Mouse (Mus musculus): ENCODE data around the gene Nme7. TPM values are rescaled to one million over a fixed set of nuclear protein-coding genes. Genes with fewer than 3 reads are reported as not detected.

The Nme7 gene
- polyA plus RNA-seq (2015; fragmentation: Nextera tagmentation; extraction: Ambion mirVana) = 14.8 and 15.8 TPM in 2 replicates

DNA sequence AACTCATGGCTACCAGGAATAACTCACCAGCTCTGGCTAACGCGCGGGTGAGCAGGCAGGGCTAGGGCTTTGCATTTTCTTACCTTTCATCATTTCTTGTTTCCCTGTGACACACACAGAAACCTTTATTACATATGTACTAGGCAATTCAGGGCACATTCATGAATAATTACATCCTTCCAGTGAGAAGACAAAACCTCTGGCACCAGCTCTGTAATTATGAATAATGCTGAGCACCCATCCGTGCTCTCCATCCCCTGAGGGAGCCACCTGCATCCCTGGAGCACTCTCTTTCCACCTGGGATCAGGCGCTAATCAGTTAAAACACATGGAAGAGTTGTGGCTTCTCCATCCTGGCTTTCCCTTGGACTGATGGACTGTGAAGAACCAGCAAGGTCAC is at the start of gene Nme7:
Gene Nme7, plus strand, starts transcription at position 301 of the 400 bp plus-strand sequence.

DNA sequence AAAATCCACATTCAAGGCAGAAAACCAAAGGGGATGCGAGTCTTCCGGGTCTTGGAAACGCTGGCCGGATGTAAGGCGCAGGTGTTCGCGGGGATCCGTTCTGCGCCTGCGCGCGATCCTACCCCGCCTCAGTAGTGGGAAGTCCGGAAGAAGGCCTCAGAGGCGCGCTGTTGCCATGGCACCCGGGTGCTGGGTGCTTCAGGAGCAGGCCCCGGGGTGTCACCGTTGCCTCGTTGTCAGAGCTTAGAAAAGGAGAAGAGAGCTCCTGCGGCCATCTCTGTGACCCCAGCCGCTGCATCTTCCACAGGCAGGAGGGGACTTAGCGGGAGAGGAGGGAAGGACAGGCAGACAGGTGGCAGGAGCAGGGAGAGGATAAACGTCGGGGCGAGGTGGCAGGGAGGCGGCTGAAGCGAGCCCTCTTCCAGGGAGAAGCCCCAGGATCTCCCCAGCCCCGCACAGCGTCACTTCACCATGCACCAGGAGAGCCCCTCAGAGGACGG is 28.4 kb upstream of the Nme7 start, which contains the start of gene Ccdc181:
Gene Ccdc181, plus strand, starts transcription at position 131 of the 500 bp plus-strand sequence.

DNA sequence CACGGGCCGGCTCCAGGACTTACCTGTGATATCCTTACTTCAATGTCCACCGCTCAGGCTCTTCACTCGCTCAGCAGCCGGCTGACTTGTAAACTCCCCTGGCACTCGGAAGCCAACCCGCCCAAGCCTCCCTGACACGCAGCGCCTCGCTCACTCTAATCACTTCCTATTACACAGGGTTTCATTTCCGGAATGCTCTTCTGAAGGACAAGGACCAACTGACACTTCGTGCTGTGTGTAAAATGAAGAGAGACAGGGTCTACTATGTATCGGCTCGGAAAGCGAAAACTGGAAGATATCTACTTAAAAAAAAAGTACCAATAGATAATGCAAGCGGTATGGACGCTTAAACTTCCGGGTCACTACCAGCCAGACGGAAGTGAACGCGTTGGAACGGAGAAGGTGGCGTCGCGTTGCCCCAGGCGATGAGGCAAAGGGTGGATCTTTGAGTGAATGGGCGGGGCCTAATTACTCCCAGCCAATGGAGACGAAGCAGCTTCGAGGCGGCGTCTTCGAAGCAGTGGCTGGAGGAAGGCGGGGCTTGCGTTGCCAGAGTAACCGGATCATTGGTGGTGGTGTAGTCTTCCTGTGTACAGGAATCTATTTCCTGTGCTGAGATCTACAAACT is 3.3 kb downstream of the Nme7 start, which contains the start of gene Blzf1:
Gene Blzf1, minus strand, starts transcription at position 366 of the 628 bp plus-strand sequence.

DNA sequence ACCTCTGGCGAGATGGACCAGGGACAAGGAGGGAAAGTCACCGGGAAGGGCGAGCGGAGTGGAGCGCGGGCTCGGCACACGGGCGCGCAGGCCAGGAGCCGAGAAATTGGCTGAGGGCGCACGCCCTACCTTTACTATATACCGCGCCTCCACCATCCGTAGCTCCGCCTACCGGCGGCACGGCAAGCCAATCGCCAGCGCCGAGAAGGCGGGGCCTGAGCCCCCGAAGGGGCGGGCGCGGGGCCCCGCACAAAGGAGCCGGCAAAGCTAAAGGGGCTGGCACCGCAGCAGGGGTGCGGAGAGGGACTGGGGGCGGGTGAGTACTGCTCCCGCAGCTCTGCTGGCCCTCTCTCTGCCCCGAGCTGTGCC is 154.3 kb downstream of the Nme7 start, which contains the start of gene Atp1b1:
Gene Atp1b1, minus strand, starts transcription at position 111 of the 369 bp plus-strand sequence.

Other genes with a start within 250 kb of the Nme7 start
- gene Sell, start 242.1 kb upstream of the Nme7 start, polyA plus RNA-seq (2015; fragmentation: Nextera tagmentation; extraction: Ambion mirVana) = 26.5 and 35.1 TPM in 2 replicates
- gene Selp, start 188.9 kb upstream of the Nme7 start, polyA plus RNA-seq (2015; fragmentation: Nextera tagmentation; extraction: Ambion mirVana) = 1.2 and 1.4 TPM in 2 replicates
- gene F5, start 152.3 kb upstream of the Nme7 start, polyA plus RNA-seq (2015; fragmentation: Nextera tagmentation; extraction: Ambion mirVana) = 2.0 and 2.2 TPM in 2 replicates
- 4.8 and 5.2 TPM in 2 replicates for gene Slc19a2, start 55.1 kb upstream of the Nme7 start, polyA plus RNA-seq (2015; fragmentation: Nextera tagmentation; extraction: Ambion mirVana)
- gene Ccdc181, start 28.5 kb upstream of the Nme7 start, polyA plus RNA-seq (2015; fragmentation: Nextera tagmentation; extraction: Ambion mirVana) = 4.5 and 5.7 TPM in 2 replicates
- 10.9 and 12.9 TPM in 2 replicates for gene Blzf1, start 3.4 kb downstream of the Nme7 start, polyA plus RNA-seq (2015; fragmentation: Nextera tagmentation; extraction: Ambion mirVana)
- gene Atp1b1, start 154.2 kb downstream of the Nme7 start, polyA plus RNA-seq (2015; fragmentation: Nextera tagmentation; extraction: Ambion mirVana) = 11.0 and 15.1 TPM in 2 replicates